23 mouse cellular contexts compared by ENCODE assay signal in genomic region chr8:124083611-124084010, GRCm38 (mm10).
A peak's percentile ranks its signal among the peaks of the same experiment; 100 is the strongest.
DNase-seq lines count a peak whose midpoint lies in the region; ATAC-seq and TF ChIP-seq lines count a peak whose summit lies in the region.
"Had no signal": no experiment of that assay in that cellular context is flagged by ENCODE, and none has a peak within 500 bp of the region (broad histone marks: within the 10 kb centered on the region; RNA-seq: fewer than 3 reads in every experiment).

No protein-coding gene starts in this region.

- H3K4me3 ChIP-seq in kidney, postnatal 0 days (replicated peaks; ENCODE audit: low read depth, low read length) = no peak overlapping the region
- H3K4me3 ChIP-seq in midbrain, embryonic 10.5 days = no peak overlapping the region
- no peak overlapping the region for H3K4me3 ChIP-seq in midbrain, embryonic 11.5 days (ENCODE audit: low read depth, low read length)
- H3K4me3 ChIP-seq in embryonic facial prominence, embryonic 10.5 days = no peak overlapping the region
- H3K4me3 ChIP-seq: forebrain, embryonic 15.5 days; heart, embryonic 13.5 days; hindbrain, embryonic 13.5 days; intestine, embryonic 15.5 days; left cerebral cortex, adult 2 months; megakaryocyte, embryonic 14.5 days had no signal

- no peak for ATAC-seq in kidney, postnatal 0 days (replicated peaks; ENCODE audit: low FRiP score, low read depth)
- ATAC-seq in midbrain, embryonic 11.5 days (ENCODE audit: low FRiP score) = no peak
- no peak for ATAC-seq in frontal cortex, adult (ENCODE audit: low TSS enrichment)
- ATAC-seq: forebrain, embryonic 15.5 days; intestine, embryonic 15.5 days; midbrain, embryonic 16.5 days had no signal

- 87% methylated on average over 7 of the region's 7 CpGs for WGBS in kidney, postnatal 0 days
- WGBS in midbrain, embryonic 10.5 days = 80% methylated on average over 7 of the region's 7 CpGs
- 85% methylated on average over 7 of the region's 7 CpGs for WGBS in midbrain, embryonic 11.5 days
- 83% methylated on average over 7 of the region's 7 CpGs for WGBS in embryonic facial prominence, embryonic 10.5 days

- H3K36me3 ChIP-seq in kidney, postnatal 0 days (ENCODE audit: insufficient read depth, low read length) = no peaks in the 10 kb centered on the region
- no peaks in the 10 kb centered on the region for H3K36me3 ChIP-seq in midbrain, embryonic 10.5 days
- no peaks in the 10 kb centered on the region for H3K36me3 ChIP-seq in midbrain, embryonic 11.5 days (ENCODE audit: control insufficient read depth, insufficient read depth, low read length)
- no peaks in the 10 kb centered on the region for H3K36me3 ChIP-seq in embryonic facial prominence, embryonic 10.5 days (replicated peaks)
- H3K36me3 ChIP-seq: forebrain, embryonic 15.5 days; heart, embryonic 13.5 days; hindbrain, embryonic 13.5 days; intestine, embryonic 15.5 days had no signal

- H3K4me2 ChIP-seq in kidney, postnatal 0 days (ENCODE audit: low read length) = no peak overlapping the region
- H3K4me2 ChIP-seq in midbrain, embryonic 11.5 days = no peak overlapping the region
- H3K4me2 ChIP-seq: forebrain, embryonic 15.5 days; heart, embryonic 13.5 days; hindbrain, embryonic 13.5 days; intestine, embryonic 15.5 days had no signal

- no peaks in the 10 kb centered on the region for H3K4me1 ChIP-seq in kidney, postnatal 0 days (replicated peaks; ENCODE audit: insufficient read depth, low read length)
- peaks cover under 1% of the 10 kb centered on the region; the same call in 1 of the 2 replicates for H3K4me1 ChIP-seq in midbrain, embryonic 10.5 days
- no peaks in the 10 kb centered on the region for H3K4me1 ChIP-seq in midbrain, embryonic 11.5 days (ENCODE audit: control insufficient read depth, insufficient read depth, low read length)
- H3K4me1 ChIP-seq in embryonic facial prominence, embryonic 10.5 days = peaks cover 19% of the 10 kb centered on the region
- H3K4me1 ChIP-seq: forebrain, embryonic 15.5 days; intestine, embryonic 15.5 days had no signal

- H3K9ac ChIP-seq in kidney, postnatal 0 days (ENCODE audit: low read depth, low read length) = no peak overlapping the region
- H3K9ac ChIP-seq in midbrain, embryonic 11.5 days (ENCODE audit: low read length) = no peak overlapping the region
- H3K9ac ChIP-seq: forebrain, embryonic 15.5 days; heart, embryonic 13.5 days; hindbrain, embryonic 13.5 days; intestine, embryonic 15.5 days had no signal

- no peaks in the 10 kb centered on the region for H3K27me3 ChIP-seq in kidney, postnatal 0 days (ENCODE audit: insufficient read depth, low read length)
- H3K27me3 ChIP-seq in midbrain, embryonic 10.5 days (ENCODE audit: low read depth, poor library complexity, severe bottlenecking) = no peaks in the 10 kb centered on the region
- H3K27me3 ChIP-seq in midbrain, embryonic 11.5 days (ENCODE audit: control insufficient read depth, insufficient read depth, low read length) = no peaks in the 10 kb centered on the region
- H3K27me3 ChIP-seq in embryonic facial prominence, embryonic 10.5 days (replicated peaks; ENCODE audit: low read depth, poor library complexity, severe bottlenecking) = no peaks in the 10 kb centered on the region
- H3K27me3 ChIP-seq: forebrain, embryonic 15.5 days; intestine, embryonic 15.5 days had no signal

- no peak overlapping the region for H3K27ac ChIP-seq in kidney, postnatal 0 days
- 0 out of 2 replicates have a peak overlapping the region, but pooled peaks have one; percentile 13 for H3K27ac ChIP-seq in midbrain, embryonic 10.5 days (replicated peaks)
- no peak overlapping the region for H3K27ac ChIP-seq in midbrain, embryonic 11.5 days (ENCODE audit: low read depth, low read length)
- H3K27ac ChIP-seq in embryonic facial prominence, embryonic 10.5 days (replicated peaks) = 0 out of 2 replicates have a peak overlapping the region, but pooled peaks have one; percentile 6
- H3K27ac ChIP-seq: forebrain, embryonic 15.5 days; heart, embryonic 13.5 days; hindbrain, embryonic 13.5 days; intestine, embryonic 15.5 days; left cerebral cortex, adult 2 months had no signal

- no peaks in the 10 kb centered on the region for H3K9me3 ChIP-seq in kidney, postnatal 0 days (replicated peaks; ENCODE audit: low read length)
- no peaks in the 10 kb centered on the region for H3K9me3 ChIP-seq in midbrain, embryonic 10.5 days (replicated peaks)
- H3K9me3 ChIP-seq in midbrain, embryonic 11.5 days (ENCODE audit: control insufficient read depth, low read length) = no peaks in the 10 kb centered on the region
- H3K9me3 ChIP-seq in embryonic facial prominence, embryonic 10.5 days = no peaks in the 10 kb centered on the region
- H3K9me3 ChIP-seq: forebrain, embryonic 15.5 days; heart, embryonic 13.5 days; hindbrain, embryonic 13.5 days; intestine, embryonic 15.5 days had no signal

- no peak for DNase-seq in kidney, postnatal 0 days (ENCODE audit: low spot score)
- DNase-seq in kidney, postnatal 10 days = no peak
- DNase-seq in midbrain, embryonic 10.5 days (ENCODE audit: low spot score) = no peak
- DNase-seq in midbrain, embryonic 11.5 days (ENCODE audit: low spot score, missing footprints) = no peak
- DNase-seq in NIH3T3 (ENCODE audit: low read depth) = peak; percentile 47
- no peak for DNase-seq in embryonic facial prominence, embryonic 10.5 days (ENCODE audit: low spot score)
- DNase-seq: adrenal gland, postnatal 25 days; cerebellum, adult 11 months; cerebellum, postnatal 25 days; embryo, embryonic 11 days; gastrocnemius, postnatal 10 days; heart, adult 11 months; kidney, postnatal 4 days; lung, postnatal 36 days; thymus, adult 2 months had no signal

- peak; percentile 33; the same call in 1 of the 2 replicates for TF ChIP-seq CTCF in kidney, postnatal 0 days (IDR thresholded peaks at IDR 0.05; ENCODE audit: low read depth)

Comparison
In these comparisons a context has a peak if more than half of its experiments do, and no peak if none do; other contexts are left out.
1. H3K27ac ChIP-seq: peak in midbrain, embryonic 10.5 days (single experiment) and embryonic facial prominence, embryonic 10.5 days (single experiment); none in kidney, postnatal 0 days (single experiment) and midbrain, embryonic 11.5 days (single experiment).